Mouse (Mus musculus) gastrocnemius, adult 2 months (tissue): Measurements from ENCODE around the gene Nrxn1. TPM values are rescaled to one million over a fixed set of nuclear protein-coding genes. Genes with fewer than 3 reads are reported as not detected.

Experiments
- DNase-seq: peaks from one replicate; pipeline ENCODE4 v3.0.0; 2022
- H3K27ac ChIP-seq: fragments of 200-600 bp; 2 replicates; pipeline ENCODE4 v1.8.1; 2022; ENCODE audit warnings: mild to moderate bottlenecking
- H3K4me3 ChIP-seq: fragments of 200-600 bp; 2 replicates; pipeline ENCODE4 v1.8.1; 2022; ENCODE audit warnings: mild to moderate bottlenecking, moderate library complexity
- CTCF ChIP-seq: fragments of 200-600 bp; IDR thresholded peaks from 2 replicates; pipeline ENCODE4 v1.8.1; 2022; ENCODE audit warnings: antibody characterized with exemption, mild to moderate bottlenecking, moderate library complexity
- intact Hi-C: fragments of 180-260 bp; cut with DNase I; formaldehyde crosslinking; loops from one replicate; pipeline ENCODE4 v1.15.1; 2025
- total RNA-seq, 2 experiments: library from RNA; stranded (reverse); gene quantifications; 2 replicates each; pipeline ENCODE4 v1.2.3; 2021

Nrxn1 gene
- total RNA-seq, 2 experiments from 2014 or later = 0.26 to 0.73 TPM

- intact Hi-C loops = no loop called here
- Histone ChIP-seq H3K4me3 (no peak overlapping the region), H3K27ac (no peak overlapping the region)
- no peak for DNase-seq
- TF ChIP-seq CTCF = no peak
These were observed 180.1 kb downstream of the Nrxn1 start for GRCm38 (mm10) chr17:90912746-90913145.

GRCm38 (mm10) chr17:90912341-90912740 is 180.5 kb downstream of the Nrxn1 start:
- intact Hi-C loops = no loop called here
- H3K4me3 ChIP-seq = no peak overlapping the region
- no peak overlapping the region for H3K27ac ChIP-seq
- DNase-seq = no peak
- TF ChIP-seq CTCF = no peak

- H3K4me3 ChIP-seq = no peak overlapping the region
- DNase-seq = no peak
- no peak overlapping the region for H3K27ac ChIP-seq
- TF ChIP-seq CTCF = no peak
- intact Hi-C loops = no loop called here
These were observed 186.5 kb downstream of the Nrxn1 start for GRCm38 (mm10) chr17:90906118-90907093.

- no peak for TF ChIP-seq CTCF
- intact Hi-C loops = no loop called here
- no peak overlapping the region for H3K4me3 ChIP-seq
- DNase-seq = no peak
- no peak overlapping the region for H3K27ac ChIP-seq
These were observed 187.7 kb downstream of the Nrxn1 start for GRCm38 (mm10) chr17:90905143-90905542.

- intact Hi-C loops = no loop called here
- Histone ChIP-seq H3K4me3 (no peak overlapping the region), H3K27ac (no peak overlapping the region)
- DNase-seq = no peak
- no peak for TF ChIP-seq CTCF
These were observed 200.3 kb downstream of the Nrxn1 start for GRCm38 (mm10) chr17:90892327-90893259.

- no peak for DNase-seq
- intact Hi-C loops = no loop called here
- no peak overlapping the region for H3K4me3 ChIP-seq
- no peak for TF ChIP-seq CTCF
- H3K27ac ChIP-seq = no peak overlapping the region
These were observed 201.2 kb downstream of the Nrxn1 start for GRCm38 (mm10) chr17:90891711-90892110.

- no peak for DNase-seq
- TF ChIP-seq CTCF = no peak
- intact Hi-C loops = no loop called here
These were observed 235.6 kb downstream of the Nrxn1 start for GRCm38 (mm10) chr17:90857225-90857624.

GRCm38 (mm10) chr17:90843876-90844275 is 249.0 kb downstream of the Nrxn1 start:
- no peak for TF ChIP-seq CTCF
- Histone ChIP-seq H3K27ac (no peak overlapping the region), H3K4me3 (no peak overlapping the region)
- DNase-seq = no peak
- intact Hi-C loops = no loop called here

More at GRCm38 (mm10) chr17:90857225-90857624, 235.6 kb downstream of the Nrxn1 start:
- Histone ChIP-seq H3K27ac (no peak overlapping the region), H3K4me3 (no peak overlapping the region)

GRCm38 (mm10) chr17:90843072-90843611 is 249.7 kb downstream of the Nrxn1 start:
- H3K4me3 ChIP-seq = no peak overlapping the region
- intact Hi-C loops = no loop called here
- no peak for TF ChIP-seq CTCF
- H3K27ac ChIP-seq = no peak overlapping the region
- no peak for DNase-seq

GRCm38 (mm10) chr17:90837022-90837414 is 255.9 kb downstream of the Nrxn1 start:
- TF ChIP-seq CTCF = no peak
- intact Hi-C loops = no loop called here
- DNase-seq = no peak
- Histone ChIP-seq H3K27ac (no peak overlapping the region), H3K4me3 (no peak overlapping the region)

- intact Hi-C loops = no loop called here
- no peak for TF ChIP-seq CTCF
- DNase-seq = no peak
- Histone ChIP-seq H3K4me3 (no peak overlapping the region), H3K27ac (no peak overlapping the region)
These were observed 256.5 kb downstream of the Nrxn1 start for GRCm38 (mm10) chr17:90836154-90837021.

GRCm38 (mm10) chr17:90818340-90818739 is 274.5 kb downstream of the Nrxn1 start:
- intact Hi-C loops = no loop called here
- TF ChIP-seq CTCF = no peak

More at GRCm38 (mm10) chr17:90818340-90818739, 274.5 kb downstream of the Nrxn1 start:
- H3K4me3 ChIP-seq = no peak overlapping the region
- no peak overlapping the region for H3K27ac ChIP-seq
- no peak for DNase-seq
